Mouse (Mus musculus): Measurements from ENCODE around the gene Zcchc2. TPM values are rescaled to one million over a fixed set of nuclear protein-coding genes. Genes with fewer than 3 reads are reported as not detected.

The Zcchc2 gene
- polyA plus RNA-seq, 1 experiment from 2014 or later, result 2.4 TPM

DNA sequence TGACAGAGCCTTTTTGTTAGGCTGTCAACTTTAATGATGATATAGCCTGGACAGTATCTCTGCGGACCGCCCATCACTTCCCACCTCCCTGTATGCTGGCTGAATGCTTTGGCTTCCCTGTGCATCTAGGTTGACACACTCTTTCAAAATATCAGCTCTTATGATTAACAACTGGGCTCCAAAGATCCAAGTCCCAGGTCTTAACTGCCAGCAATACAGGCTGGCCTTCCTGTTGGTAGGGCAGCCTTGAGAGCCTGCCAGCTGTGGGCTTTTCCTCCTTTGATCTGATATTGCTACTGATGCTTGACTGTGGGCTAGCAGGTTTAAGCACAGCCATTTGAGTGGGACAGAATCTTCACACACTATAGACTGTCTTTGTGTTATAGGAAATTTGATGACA lies 74.5 kb downstream of the Zcchc2 start:
- ATAC-seq (ENCODE audit: insufficient number of reproducible peaks, insufficient read depth, low FRiP score, low TSS enrichment, low read depth), result no peak
- Histone ChIP-seq H3K9ac (no peak overlapping the region), H3K4me1 (peaks cover 12% of the 10 kb centered on the region; the same call in 1 of the 2 replicates), H3K9me3 (no peaks in the 10 kb centered on the region), H3K4me3 (no peak overlapping the region), H3K27ac (no peak overlapping the region), H3K36me3 (no peaks in the 10 kb centered on the region), H3K27me3 (no peaks in the 10 kb centered on the region), H3K4me2 (no peak overlapping the region)
- 73% methylated on average over 2 of the region's 2 CpGs for WGBS

GRCm38 (mm10) chr1:106065679-106066078 lies 75.5 kb downstream of the Zcchc2 start:
- Histone ChIP-seq H3K4me1 (peaks cover 12% of the 10 kb centered on the region; the same call in 1 of the 2 replicates), H3K27ac (0 out of 2 replicates have a peak overlapping the region, but pooled peaks have one; percentile 48), H3K4me2 (peak overlapping the region; percentile 22; the same call in 1 of the 2 replicates), H3K4me3 (no peak overlapping the region), H3K9me3 (no peaks in the 10 kb centered on the region), H3K9ac (no peak overlapping the region), H3K27me3 (no peaks in the 10 kb centered on the region), H3K36me3 (no peaks in the 10 kb centered on the region)
- 19% methylated on average over 7 of the region's 7 CpGs for WGBS
- no peak for ATAC-seq (ENCODE audit: insufficient number of reproducible peaks, insufficient read depth, low FRiP score, low TSS enrichment, low read depth)

- peaks cover 14% of the 10 kb centered on the region for H3K4me1 ChIP-seq
- H3K9ac ChIP-seq, result no peak overlapping the region
- no peaks in the 10 kb centered on the region for H3K36me3 ChIP-seq
- no peak for ATAC-seq (ENCODE audit: insufficient number of reproducible peaks, insufficient read depth, low FRiP score, low TSS enrichment, low read depth)
- WGBS, result 80% methylated on average over 6 of the region's 6 CpGs
- no peaks in the 10 kb centered on the region for H3K9me3 ChIP-seq
- no peak overlapping the region for H3K4me3 ChIP-seq
- peaks cover 5% of the 10 kb centered on the region; the same call in 1 of the 2 replicates for H3K27me3 ChIP-seq
- H3K4me2 ChIP-seq, result no peak overlapping the region
- no peak overlapping the region for H3K27ac ChIP-seq
Measured at GRCm38 (mm10) chr1:106067306-106067705, 77.1 kb downstream of the Zcchc2 start.

DNA sequence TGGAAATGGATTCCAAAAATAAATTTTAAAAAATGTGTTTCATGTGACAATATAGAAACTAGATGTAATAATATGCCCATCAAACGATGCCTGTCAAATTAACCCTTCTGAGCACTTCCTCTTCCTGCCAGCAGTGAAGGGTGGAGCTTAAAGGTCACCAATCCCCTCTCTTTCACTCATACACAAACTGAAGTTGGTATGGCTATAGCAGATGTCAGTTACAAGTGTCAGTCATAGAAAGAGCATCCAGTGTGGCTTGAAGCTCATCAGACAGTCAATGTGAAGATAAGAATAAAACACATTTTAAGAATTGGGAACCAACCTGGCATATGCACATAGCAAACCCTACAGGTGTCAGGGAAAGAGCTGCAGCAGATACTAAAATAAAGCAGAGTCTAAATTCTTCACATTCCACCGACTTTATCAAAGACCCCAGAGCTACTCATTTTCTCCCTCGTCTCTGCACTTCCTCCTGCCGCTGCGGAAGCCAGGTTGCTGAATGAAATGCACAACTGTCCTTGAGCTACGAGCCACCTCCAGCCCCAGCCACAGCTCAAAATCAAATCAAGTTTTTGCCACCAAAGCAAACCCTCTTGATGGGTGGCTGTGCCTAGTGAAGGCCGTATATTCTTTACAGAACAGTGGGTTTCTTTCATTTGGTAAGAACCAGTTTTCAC lies 79.8 kb downstream of the Zcchc2 start:
- ATAC-seq (ENCODE audit: insufficient number of reproducible peaks, insufficient read depth, low FRiP score, low TSS enrichment, low read depth), result no peak
- no peak overlapping the region for H3K4me3 ChIP-seq
- H3K27ac ChIP-seq, result no peak overlapping the region
- no peak overlapping the region for H3K4me2 ChIP-seq
- no peak overlapping the region for H3K9ac ChIP-seq
- peaks cover 5% of the 10 kb centered on the region; the same call in 1 of the 2 replicates for H3K27me3 ChIP-seq
- H3K4me1 ChIP-seq, result peaks cover 10% of the 10 kb centered on the region
- H3K9me3 ChIP-seq, result no peaks in the 10 kb centered on the region
- H3K36me3 ChIP-seq, result no peaks in the 10 kb centered on the region
- 60% methylated on average over 7 of the region's 7 CpGs for WGBS

GRCm38 (mm10) chr1:106070814-106071213 lies 80.6 kb downstream of the Zcchc2 start:
- H3K27ac ChIP-seq, result no peak overlapping the region
- H3K36me3 ChIP-seq, result no peaks in the 10 kb centered on the region
- H3K27me3 ChIP-seq, result peaks cover 5% of the 10 kb centered on the region; the same call in 1 of the 2 replicates
- H3K9me3 ChIP-seq, result no peaks in the 10 kb centered on the region
- no peak overlapping the region for H3K4me2 ChIP-seq
- no peak for ATAC-seq (ENCODE audit: insufficient number of reproducible peaks, insufficient read depth, low FRiP score, low TSS enrichment, low read depth)
- no peak overlapping the region for H3K4me3 ChIP-seq
- 53% methylated on average over 4 of the region's 4 CpGs for WGBS
- H3K9ac ChIP-seq, result no peak overlapping the region
- peaks cover 7% of the 10 kb centered on the region for H3K4me1 ChIP-seq

DNA sequence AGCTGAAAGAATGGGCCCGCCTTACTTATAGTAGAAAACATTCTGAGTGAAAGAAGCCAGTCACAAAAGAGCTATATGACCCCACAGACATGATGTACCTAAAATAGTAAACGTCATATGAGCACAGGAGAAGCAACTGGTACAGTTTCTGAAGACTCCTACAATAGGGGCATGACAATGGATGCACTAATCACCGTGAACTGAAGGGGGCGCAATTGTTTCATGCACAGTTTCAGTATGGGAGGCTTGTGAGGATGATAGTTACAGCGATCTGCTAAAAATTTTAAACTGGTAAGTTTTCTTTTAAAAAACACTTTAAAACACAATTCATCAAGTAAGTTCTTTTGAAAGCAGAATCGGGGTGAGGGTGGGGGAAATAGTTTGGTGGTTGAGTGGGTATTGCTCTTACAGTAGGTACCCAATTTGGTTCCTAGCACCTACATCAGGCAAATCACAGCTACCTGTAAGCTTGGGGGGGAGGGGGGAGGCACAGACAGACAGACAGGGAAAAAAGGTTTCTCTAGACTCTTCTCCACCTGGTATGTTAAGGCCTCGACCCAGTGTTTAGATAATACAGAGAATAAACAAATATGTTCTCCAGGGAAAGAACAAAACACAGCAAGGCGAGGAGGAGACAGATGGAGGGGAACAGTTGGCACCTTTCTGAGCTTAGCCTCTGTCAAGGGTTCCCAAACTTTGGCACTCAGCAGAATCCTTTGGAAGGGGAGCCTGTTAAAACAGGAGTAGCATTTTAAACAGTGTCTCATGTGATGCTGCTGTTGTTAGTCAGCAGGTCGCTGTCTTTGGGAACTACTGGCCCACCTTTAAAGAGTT lies 81.2 kb downstream of the Zcchc2 start:
- WGBS, result 12% methylated on average over 9 of the region's 9 CpGs
- Histone ChIP-seq H3K4me3 (0 out of 2 replicates have a peak overlapping the region, but pooled peaks have one; percentile 14), H3K9ac (0 out of 2 replicates have a peak overlapping the region, but pooled peaks have one; percentile 40), H3K9me3 (no peaks in the 10 kb centered on the region), H3K27me3 (peaks cover 5% of the 10 kb centered on the region; the same call in 1 of the 2 replicates), H3K36me3 (no peaks in the 10 kb centered on the region), H3K4me1 (peaks cover 2% of the 10 kb centered on the region; the same call in 1 of the 2 replicates), H3K27ac (no peak overlapping the region), H3K4me2 (peak overlapping the region; percentile 48)
- 0 out of 2 replicates have a peak, but pooled peaks have one; percentile 27 for ATAC-seq (ENCODE audit: insufficient number of reproducible peaks, insufficient read depth, low FRiP score, low TSS enrichment, low read depth)

DNA sequence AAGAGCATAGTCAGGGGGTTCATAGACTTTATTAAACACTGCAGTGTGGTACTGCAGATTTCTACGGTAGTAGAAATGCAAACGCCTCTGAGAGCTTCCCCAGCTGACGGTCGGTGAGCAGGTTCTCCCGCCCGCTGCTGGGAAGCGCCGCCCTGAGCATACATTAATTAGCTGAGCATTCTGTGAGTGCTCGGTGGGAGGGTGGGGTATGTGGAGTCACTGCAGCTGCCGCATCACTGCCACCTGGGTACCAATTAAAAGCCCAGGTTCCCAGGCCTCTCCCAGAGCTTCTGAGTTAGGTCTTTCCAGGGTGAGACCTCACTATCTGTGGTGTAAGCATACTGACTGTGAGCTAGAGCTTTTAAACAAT lies 81.8 kb downstream of the Zcchc2 start:
- Histone ChIP-seq H3K4me1 (peaks cover 2% of the 10 kb centered on the region; the same call in 1 of the 2 replicates), H3K27ac (no peak overlapping the region), H3K36me3 (no peaks in the 10 kb centered on the region), H3K9ac (0 out of 2 replicates have a peak overlapping the region, but pooled peaks have one; percentile 40), H3K27me3 (peaks cover 5% of the 10 kb centered on the region; the same call in 1 of the 2 replicates), H3K9me3 (no peaks in the 10 kb centered on the region), H3K4me3 (0 out of 2 replicates have a peak overlapping the region, but pooled peaks have one; percentile 14), H3K4me2 (peak overlapping the region; percentile 48)
- 0 out of 2 replicates have a peak, but pooled peaks have one; percentile 21 for ATAC-seq (ENCODE audit: insufficient number of reproducible peaks, insufficient read depth, low FRiP score, low TSS enrichment, low read depth)
- WGBS, result 1% methylated on average over 10 of the region's 10 CpGs

DNA sequence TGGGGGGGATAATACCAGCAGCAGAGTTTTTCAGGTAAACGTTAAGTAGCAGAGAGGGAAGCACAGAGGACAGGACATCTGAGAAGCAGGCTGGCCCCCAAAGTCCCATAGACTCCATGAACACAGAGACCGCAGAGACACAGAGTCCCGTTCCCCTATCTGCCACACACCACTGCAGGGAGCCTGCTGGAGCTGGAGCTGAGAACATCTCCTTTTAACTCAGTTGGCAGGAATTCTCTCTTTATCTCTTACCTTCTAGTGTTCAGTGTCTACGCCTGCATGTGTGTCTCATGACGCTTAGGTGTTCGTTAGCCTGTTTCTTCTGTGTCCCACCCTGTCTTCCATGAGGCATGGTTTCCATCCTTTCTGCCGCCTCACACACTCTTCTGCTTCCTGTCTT lies 83.0 kb downstream of the Zcchc2 start:
- no peak overlapping the region for H3K27ac ChIP-seq
- WGBS, result 76% methylated on average over 7 of the region's 7 CpGs
- H3K36me3 ChIP-seq, result no peaks in the 10 kb centered on the region
- H3K4me2 ChIP-seq, result no peak overlapping the region
- H3K27me3 ChIP-seq, result peaks cover 5% of the 10 kb centered on the region; the same call in 1 of the 2 replicates
- H3K9me3 ChIP-seq, result no peaks in the 10 kb centered on the region
- ATAC-seq (ENCODE audit: insufficient number of reproducible peaks, insufficient read depth, low FRiP score, low TSS enrichment, low read depth), result no peak
- peaks cover 2% of the 10 kb centered on the region; the same call in 1 of the 2 replicates for H3K4me1 ChIP-seq
- no peak overlapping the region for H3K9ac ChIP-seq
- H3K4me3 ChIP-seq, result no peak overlapping the region

GRCm38 (mm10) chr1:106074141-106074540 lies 83.9 kb downstream of the Zcchc2 start:
- no peak overlapping the region for H3K27ac ChIP-seq
- peaks cover 5% of the 10 kb centered on the region; the same call in 1 of the 2 replicates for H3K27me3 ChIP-seq
- ATAC-seq (ENCODE audit: insufficient number of reproducible peaks, insufficient read depth, low FRiP score, low TSS enrichment, low read depth), result no peak
- 83% methylated on average over 7 of the region's 7 CpGs for WGBS
- H3K36me3 ChIP-seq, result no peaks in the 10 kb centered on the region
- no peak overlapping the region for H3K4me3 ChIP-seq
- H3K4me2 ChIP-seq, result no peak overlapping the region
- no peaks in the 10 kb centered on the region for H3K9me3 ChIP-seq
- H3K9ac ChIP-seq, result no peak overlapping the region
- peaks cover 2% of the 10 kb centered on the region; the same call in 1 of the 2 replicates for H3K4me1 ChIP-seq

DNA sequence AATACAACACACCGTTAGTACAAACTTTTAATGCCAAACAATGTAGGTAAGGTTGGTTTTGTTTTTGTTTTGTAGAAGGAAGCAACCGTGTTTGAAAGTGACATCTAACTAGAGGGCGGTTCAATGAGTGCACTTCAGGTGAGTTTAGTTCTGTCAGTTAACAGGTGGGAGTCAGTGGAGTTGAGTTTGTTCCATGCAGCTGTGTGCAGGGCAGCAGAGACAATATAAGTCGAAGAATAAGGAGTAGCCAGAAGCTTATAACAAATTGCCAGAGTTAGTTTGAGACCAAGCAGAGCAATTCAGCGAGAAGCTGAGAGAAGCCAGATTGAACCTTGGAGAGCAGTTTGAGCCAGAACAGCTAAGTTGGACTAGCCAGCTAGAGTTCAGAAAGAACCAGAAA lies 84.5 kb downstream of the Zcchc2 start:
- no peaks in the 10 kb centered on the region for H3K9me3 ChIP-seq
- no peaks in the 10 kb centered on the region for H3K36me3 ChIP-seq
- no peak overlapping the region for H3K4me3 ChIP-seq
- H3K4me2 ChIP-seq, result no peak overlapping the region
- no peak overlapping the region for H3K27ac ChIP-seq
- WGBS, result 89% methylated on average over 5 of the region's 5 CpGs
- H3K4me1 ChIP-seq, result peaks cover 2% of the 10 kb centered on the region; the same call in 1 of the 2 replicates
- H3K27me3 ChIP-seq, result peaks cover 5% of the 10 kb centered on the region; the same call in 1 of the 2 replicates
- ATAC-seq (ENCODE audit: insufficient number of reproducible peaks, insufficient read depth, low FRiP score, low TSS enrichment, low read depth), result no peak
- H3K9ac ChIP-seq, result no peak overlapping the region

DNA sequence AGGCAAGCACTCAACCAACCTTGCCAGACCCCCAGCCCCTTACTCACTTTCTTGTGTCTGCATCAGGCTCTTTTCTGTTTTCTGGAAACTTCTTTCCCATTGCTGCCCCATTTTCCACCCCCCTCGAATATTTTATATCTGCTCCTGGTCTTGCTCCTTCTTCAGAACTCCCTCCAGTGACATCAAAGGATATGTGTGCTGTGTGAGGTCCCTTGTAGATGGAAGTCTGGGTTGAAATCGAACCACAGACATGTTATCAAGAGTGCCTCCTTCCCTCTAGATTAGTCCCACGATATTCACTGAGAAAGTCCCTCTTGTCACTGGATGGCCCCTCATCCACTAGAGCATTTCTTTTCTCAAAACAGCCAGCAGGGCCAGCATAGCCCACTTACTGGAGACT lies 86.4 kb downstream of the Zcchc2 start:
- WGBS, result 76% methylated on average over 3 of the region's 3 CpGs
- ATAC-seq (ENCODE audit: insufficient number of reproducible peaks, insufficient read depth, low FRiP score, low TSS enrichment, low read depth), result no peak
- Histone ChIP-seq H3K4me1 (peaks cover 2% of the 10 kb centered on the region; the same call in 1 of the 2 replicates), H3K36me3 (no peaks in the 10 kb centered on the region), H3K4me2 (no peak overlapping the region), H3K27ac (no peak overlapping the region), H3K4me3 (no peak overlapping the region), H3K9me3 (no peaks in the 10 kb centered on the region), H3K27me3 (peaks cover 5% of the 10 kb centered on the region; the same call in 1 of the 2 replicates), H3K9ac (no peak overlapping the region)
